Mouse (Mus musculus): Measurements from ENCODE around the gene Nfx1. TPM values are rescaled to one million over a fixed set of nuclear protein-coding genes. Genes with fewer than 3 reads are reported as not detected.

Gene Nfx1
- polyA plus RNA-seq (2014; fragmentation: Illumina TruSeq; extraction: RNeasy Lipid Tissue Mini Kit (QIAGEN cat#74804); ENCODE audit: low read depth, low replicate concordance): 42.1 TPM

GRCm38 (mm10) chr4:40970842-40971701, at the start of gene Nfx1:
Nfx1 (plus strand) TSS chr4:40970906.

DNA sequence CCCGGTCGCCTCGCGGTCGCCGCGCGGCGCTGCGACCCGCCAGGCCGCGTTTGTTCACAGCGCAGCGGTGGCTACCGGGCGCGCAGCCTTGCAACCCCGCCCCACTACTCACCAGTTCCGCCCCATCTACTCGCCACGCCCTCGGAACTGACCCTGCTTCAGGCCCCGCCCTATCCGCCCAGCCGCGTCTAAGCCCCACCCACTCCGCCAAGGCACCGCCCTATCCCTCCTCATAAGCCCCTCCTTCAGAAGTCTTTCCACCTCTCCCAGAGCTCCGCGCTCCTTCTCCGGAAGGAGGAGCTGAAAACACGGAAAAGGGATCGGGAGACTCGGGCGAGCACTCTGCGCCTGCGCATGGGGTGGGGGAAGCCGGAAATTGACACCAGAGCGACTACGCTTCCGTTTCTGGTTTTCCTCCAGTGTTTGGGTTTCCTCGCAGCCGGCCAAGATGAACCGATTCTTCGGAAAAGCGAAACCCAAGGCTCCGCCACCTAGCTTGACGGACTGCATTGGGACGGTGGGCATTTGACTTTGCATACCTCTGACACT, 22.5 kb upstream of the Nfx1 start, which contains the start of the genes Bag1 and Chmp5:
Bag1 (minus strand) TSS at position 135 of the 549 bp plus-strand sequence.
Chmp5 (plus strand) TSS at position 248 of the 549 bp plus-strand sequence.

GRCm38 (mm10) chr4:41047524-41048271, 77.0 kb downstream of the Nfx1 start, which contains the start of gene Aqp7:
Aqp7 (minus strand) TSS chr4:41048139.

Other genes starting within 250 kb of the Nfx1 start
- 631 TPM for gene Dnaja1, start 248.8 kb upstream of the Nfx1 start, polyA plus RNA-seq (2014; fragmentation: Illumina TruSeq; extraction: RNeasy Lipid Tissue Mini Kit (QIAGEN cat#74804); ENCODE audit: low read depth, low replicate concordance)
- gene Smu1, start 213.0 kb upstream of the Nfx1 start, polyA plus RNA-seq (2014; fragmentation: Illumina TruSeq; extraction: RNeasy Lipid Tissue Mini Kit (QIAGEN cat#74804); ENCODE audit: low read depth, low replicate concordance): 125 TPM
- 14.4 TPM for gene B4galt1, start 116.9 kb upstream of the Nfx1 start, polyA plus RNA-seq (2014; fragmentation: Illumina TruSeq; extraction: RNeasy Lipid Tissue Mini Kit (QIAGEN cat#74804); ENCODE audit: low read depth, low replicate concordance)
- gene Spink4, start 50.9 kb upstream of the Nfx1 start, polyA plus RNA-seq (2014; fragmentation: Illumina TruSeq; extraction: RNeasy Lipid Tissue Mini Kit (QIAGEN cat#74804); ENCODE audit: low read depth, low replicate concordance): not detected
- 901 TPM for gene Bag1, start 22.6 kb upstream of the Nfx1 start, polyA plus RNA-seq (2014; fragmentation: Illumina TruSeq; extraction: RNeasy Lipid Tissue Mini Kit (QIAGEN cat#74804); ENCODE audit: low read depth, low replicate concordance)
- gene Chmp5, start 22.5 kb upstream of the Nfx1 start, polyA plus RNA-seq (2014; fragmentation: Illumina TruSeq; extraction: RNeasy Lipid Tissue Mini Kit (QIAGEN cat#74804); ENCODE audit: low read depth, low replicate concordance): 65.7 TPM
- 51.3 TPM for gene Aqp7, start 77.2 kb downstream of the Nfx1 start, polyA plus RNA-seq (2014; fragmentation: Illumina TruSeq; extraction: RNeasy Lipid Tissue Mini Kit (QIAGEN cat#74804); ENCODE audit: low read depth, low replicate concordance)
- 0.38 TPM for gene Aqp3, start 127.3 kb downstream of the Nfx1 start, polyA plus RNA-seq (2014; fragmentation: Illumina TruSeq; extraction: RNeasy Lipid Tissue Mini Kit (QIAGEN cat#74804); ENCODE audit: low read depth, low replicate concordance)
- 1.7 TPM for gene Nol6, start 153.5 kb downstream of the Nfx1 start, polyA plus RNA-seq (2014; fragmentation: Illumina TruSeq; extraction: RNeasy Lipid Tissue Mini Kit (QIAGEN cat#74804); ENCODE audit: low read depth, low replicate concordance)
- gene Ube2r2, start 164.8 kb downstream of the Nfx1 start, polyA plus RNA-seq (2014; fragmentation: Illumina TruSeq; extraction: RNeasy Lipid Tissue Mini Kit (QIAGEN cat#74804); ENCODE audit: low read depth, low replicate concordance): 74.8 TPM